Mouse (Mus musculus): ENCODE measurements around the gene Pld1.

DNA sequence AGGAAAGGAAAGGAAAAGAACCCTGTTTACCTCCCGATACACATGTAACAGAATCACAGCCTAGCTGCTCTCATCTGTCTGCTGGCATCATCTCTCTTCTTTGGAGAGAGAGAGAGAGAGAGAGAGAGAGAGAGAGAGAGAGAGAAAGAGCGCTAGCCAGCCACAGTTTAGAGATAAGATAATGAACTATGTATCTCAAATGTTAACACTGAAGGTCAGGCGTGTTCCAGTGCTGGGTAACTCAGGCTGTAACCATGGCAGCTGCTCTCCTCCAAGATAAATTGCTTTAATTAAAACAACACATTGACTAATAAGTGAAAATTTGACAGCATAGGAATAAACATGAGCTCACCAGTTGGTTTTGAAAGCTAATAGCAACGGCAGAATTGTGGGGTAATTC, 81.2 kb downstream of the Pld1 start:
- TF ChIP-seq GATA1 (IDR thresholded peaks at IDR 0.05; ENCODE audit: low read length): no peak
- no peak for TF ChIP-seq TAL1 (IDR thresholded peaks at IDR 0.05; ENCODE audit: low read length)
